Mouse (Mus musculus): ENCODE results near the gene Amigo2. TPM values are rescaled to one million over a fixed set of nuclear protein-coding genes. Genes with fewer than 3 reads are reported as not detected.

The Amigo2 gene
- polyA plus RNA-seq, 1 experiment from 2014 or later, result 7.6 TPM

DNA sequence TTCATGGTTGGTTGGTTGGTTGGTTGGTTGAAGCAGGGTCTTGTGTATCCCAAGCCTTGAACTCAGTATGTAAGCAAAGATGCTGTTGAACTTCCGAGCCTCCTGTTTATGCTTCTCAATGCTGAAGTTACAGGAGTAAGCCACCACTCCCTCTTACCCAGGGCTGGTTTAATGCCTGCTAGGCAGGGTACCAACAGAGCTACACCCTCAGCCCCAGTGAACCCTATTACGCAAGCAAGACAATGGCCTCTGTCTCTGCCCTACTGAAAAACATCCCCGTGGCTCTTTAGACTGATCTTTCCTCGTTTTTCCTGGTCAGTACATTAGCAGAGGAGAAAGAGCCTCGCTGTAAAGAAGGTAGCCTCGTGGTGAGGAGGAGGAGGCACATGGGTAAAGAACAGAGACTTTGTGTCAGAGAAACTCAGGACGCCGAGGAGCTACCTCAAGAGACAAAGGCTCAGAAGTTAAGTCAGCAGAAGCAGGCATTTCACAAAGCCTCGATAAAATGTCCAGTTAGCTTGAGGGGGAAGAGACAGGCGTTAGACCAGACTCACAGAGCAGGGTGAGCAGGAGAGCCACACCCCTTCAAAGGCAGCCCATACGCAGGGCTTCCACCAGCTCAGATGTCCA lies 13.0 kb upstream of the Amigo2 start:
- Histone ChIP-seq H3K36me3 (no peaks in the 10 kb centered on the region), H3K4me1 (no peaks in the 10 kb centered on the region; the same call in 1 of the 2 replicates), H3K9me3 (replicated peaks) (no peaks in the 10 kb centered on the region), H3K27ac (replicated peaks) (no peak overlapping the region), H3K9ac (replicated peaks) (no peak overlapping the region), H3K27me3 (replicated peaks) (no peaks in the 10 kb centered on the region), H3K4me2 (no peak overlapping the region), H3K4me3 (replicated peaks) (no peak overlapping the region)
- 80% methylated on average over 11 of the region's 11 CpGs for WGBS
- ATAC-seq (ENCODE audit: low FRiP score), result no peak

GRCm38 (mm10) chr15:97259300-97259699 lies 12.2 kb upstream of the Amigo2 start:
- H3K27ac ChIP-seq (replicated peaks), result no peak overlapping the region
- H3K9me3 ChIP-seq (replicated peaks), result no peaks in the 10 kb centered on the region
- no peaks in the 10 kb centered on the region for H3K27me3 ChIP-seq (replicated peaks)
- H3K36me3 ChIP-seq, result no peaks in the 10 kb centered on the region
- H3K4me1 ChIP-seq, result no peaks in the 10 kb centered on the region; the same call in 1 of the 2 replicates
- whole genome bisulfite sequencing, result 83% methylated on average over 8 of the region's 8 CpGs
- no peak overlapping the region for H3K4me3 ChIP-seq (replicated peaks)
- ATAC-seq (ENCODE audit: low FRiP score), result no peak
- no peak overlapping the region for H3K9ac ChIP-seq (replicated peaks)
- H3K4me2 ChIP-seq, result no peak overlapping the region

- H3K4me1 ChIP-seq, result no peaks in the 10 kb centered on the region; the same call in 1 of the 2 replicates
- no peak overlapping the region for H3K27ac ChIP-seq (replicated peaks)
- H3K4me2 ChIP-seq, result no peak overlapping the region
- no peaks in the 10 kb centered on the region for H3K9me3 ChIP-seq (replicated peaks)
- no peaks in the 10 kb centered on the region for H3K27me3 ChIP-seq (replicated peaks)
- 86% methylated on average over 17 of the region's 17 CpGs for WGBS
- no peak overlapping the region for H3K4me3 ChIP-seq (replicated peaks)
- H3K36me3 ChIP-seq, result no peaks in the 10 kb centered on the region
- no peak overlapping the region for H3K9ac ChIP-seq (replicated peaks)
- ATAC-seq (ENCODE audit: low FRiP score), result no peak
Measured at GRCm38 (mm10) chr15:97258483-97259230, 11.6 kb upstream of the Amigo2 start.

DNA sequence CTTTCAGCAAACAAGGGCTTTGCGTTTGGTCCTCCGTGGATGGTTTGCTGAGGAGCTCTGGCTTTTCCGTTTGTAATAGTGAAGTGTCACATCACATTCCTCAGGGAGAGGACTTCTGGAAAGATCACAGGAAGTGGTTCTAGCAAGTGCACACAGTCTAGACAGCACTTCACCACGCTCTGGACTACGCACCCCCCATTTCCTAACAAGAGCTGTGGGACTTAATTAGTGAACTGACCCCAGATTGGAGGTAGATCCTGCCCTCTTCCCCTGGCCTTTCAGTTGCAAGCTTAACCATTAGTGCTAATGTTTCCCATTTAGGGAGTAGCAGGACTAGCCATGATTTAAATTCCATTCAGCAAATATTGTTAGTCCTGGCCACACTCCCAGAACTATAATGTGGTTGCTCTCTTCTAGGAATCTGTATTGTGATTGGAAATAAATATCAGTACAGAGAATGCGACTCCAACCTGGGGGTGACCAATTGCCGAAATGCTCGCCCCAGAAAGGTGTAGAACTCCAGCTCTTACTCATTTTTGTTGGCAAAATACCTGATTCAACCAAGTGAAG lies 10.2 kb upstream of the Amigo2 start:
- no peaks in the 10 kb centered on the region for H3K9me3 ChIP-seq (replicated peaks)
- WGBS, result 81% methylated on average over 8 of the region's 8 CpGs
- H3K4me3 ChIP-seq (replicated peaks), result no peak overlapping the region
- no peak overlapping the region for H3K9ac ChIP-seq (replicated peaks)
- H3K36me3 ChIP-seq, result no peaks in the 10 kb centered on the region
- ATAC-seq (ENCODE audit: low FRiP score), result no peak
- no peak overlapping the region for H3K27ac ChIP-seq (replicated peaks)
- H3K4me2 ChIP-seq, result no peak overlapping the region
- H3K4me1 ChIP-seq, result no peaks in the 10 kb centered on the region; the same call in 1 of the 2 replicates
- H3K27me3 ChIP-seq (replicated peaks), result no peaks in the 10 kb centered on the region

DNA sequence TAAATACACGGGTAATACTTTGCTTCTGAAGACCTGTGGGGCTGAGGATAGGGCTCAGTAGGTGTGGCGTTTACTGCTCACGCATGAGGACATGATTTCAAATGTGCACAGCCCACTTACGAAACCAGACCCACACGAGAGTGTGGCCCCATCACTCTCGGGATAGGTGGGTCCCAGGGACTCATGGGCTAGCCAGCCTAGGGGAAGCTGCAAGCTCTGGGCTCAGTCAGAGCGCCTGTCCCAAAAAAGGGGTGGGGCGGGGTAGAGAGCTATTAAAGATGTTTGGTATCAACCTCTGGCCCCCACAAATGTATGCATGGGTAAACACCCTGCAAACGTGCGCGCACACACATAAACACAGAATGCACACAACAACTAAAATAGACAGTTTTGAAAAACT lies 9.3 kb upstream of the Amigo2 start:
- no peaks in the 10 kb centered on the region for H3K9me3 ChIP-seq (replicated peaks)
- no peak for ATAC-seq (ENCODE audit: low FRiP score)
- no peaks in the 10 kb centered on the region for H3K36me3 ChIP-seq
- no peaks in the 10 kb centered on the region for H3K27me3 ChIP-seq (replicated peaks)
- H3K4me1 ChIP-seq, result no peaks in the 10 kb centered on the region; the same call in 1 of the 2 replicates
- H3K4me2 ChIP-seq, result no peak overlapping the region
- H3K27ac ChIP-seq (replicated peaks), result no peak overlapping the region
- H3K4me3 ChIP-seq (replicated peaks), result no peak overlapping the region
- 96% methylated on average over 11 of the region's 11 CpGs for WGBS
- no peak overlapping the region for H3K9ac ChIP-seq (replicated peaks)

- no peak overlapping the region for H3K27ac ChIP-seq (replicated peaks)
- H3K9ac ChIP-seq (replicated peaks), result no peak overlapping the region
- 88% methylated on average over 3 of the region's 3 CpGs for WGBS
- no peak overlapping the region for H3K4me2 ChIP-seq
- no peak for ATAC-seq (ENCODE audit: low FRiP score)
- no peak overlapping the region for H3K4me3 ChIP-seq (replicated peaks)
- H3K36me3 ChIP-seq, result no peaks in the 10 kb centered on the region
- H3K9me3 ChIP-seq (replicated peaks), result no peaks in the 10 kb centered on the region
- H3K27me3 ChIP-seq (replicated peaks), result no peaks in the 10 kb centered on the region
- no peaks in the 10 kb centered on the region; the same call in 1 of the 2 replicates for H3K4me1 ChIP-seq
Measured at GRCm38 (mm10) chr15:97255800-97256199, 8.7 kb upstream of the Amigo2 start.

- Histone ChIP-seq H3K9ac (replicated peaks) (no peak overlapping the region), H3K4me1 (no peaks in the 10 kb centered on the region; the same call in 1 of the 2 replicates), H3K27me3 (replicated peaks) (no peaks in the 10 kb centered on the region), H3K27ac (replicated peaks) (no peak overlapping the region), H3K36me3 (no peaks in the 10 kb centered on the region), H3K4me3 (replicated peaks) (no peak overlapping the region), H3K9me3 (replicated peaks) (no peaks in the 10 kb centered on the region), H3K4me2 (no peak overlapping the region)
- WGBS, result 95% methylated on average over 4 of the region's 4 CpGs
- ATAC-seq (ENCODE audit: low FRiP score), result no peak
Measured at GRCm38 (mm10) chr15:97254375-97254774, 7.3 kb upstream of the Amigo2 start.

DNA sequence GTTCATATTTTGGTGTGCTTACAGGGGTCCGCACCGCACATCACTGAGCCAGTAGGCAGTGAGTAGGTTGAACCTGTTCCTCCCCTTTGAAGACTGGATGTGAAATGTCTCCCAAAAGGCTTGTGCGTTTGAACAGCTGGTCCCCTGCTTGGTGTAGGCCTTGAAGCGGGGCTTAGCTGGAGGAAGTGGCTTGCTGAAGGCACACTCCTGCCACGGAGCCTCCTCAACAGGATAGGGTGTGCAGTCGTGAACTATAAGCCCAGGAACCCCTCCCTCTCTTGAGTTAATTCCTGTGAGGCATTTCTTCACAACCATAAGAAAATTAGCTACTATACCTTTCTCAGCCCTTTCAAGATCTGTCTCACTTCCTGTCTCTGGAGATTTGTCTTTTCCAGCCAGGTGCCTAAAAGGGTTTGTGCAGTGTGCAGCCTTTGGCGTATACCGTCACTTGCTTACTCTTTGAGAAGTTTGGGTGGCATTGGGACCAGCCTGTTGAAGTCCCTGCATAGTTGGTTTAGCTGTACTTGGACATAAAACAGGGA lies 5.5 kb upstream of the Amigo2 start:
- Histone ChIP-seq H3K9ac (replicated peaks) (no peak overlapping the region), H3K27me3 (replicated peaks) (no peaks in the 10 kb centered on the region), H3K27ac (replicated peaks) (no peak overlapping the region), H3K4me2 (no peak overlapping the region), H3K4me3 (replicated peaks) (no peak overlapping the region), H3K36me3 (no peaks in the 10 kb centered on the region), H3K9me3 (replicated peaks) (no peaks in the 10 kb centered on the region), H3K4me1 (peaks cover 6% of the 10 kb centered on the region)
- no peak for ATAC-seq (ENCODE audit: low FRiP score)
- whole genome bisulfite sequencing, result 84% methylated on average over 8 of the region's 8 CpGs

GRCm38 (mm10) chr15:97249322-97249721 lies 2.2 kb upstream of the Amigo2 start:
- H3K9me3 ChIP-seq (replicated peaks), result no peaks in the 10 kb centered on the region
- 95% methylated on average over 10 of the region's 10 CpGs for WGBS
- H3K27ac ChIP-seq (replicated peaks), result no peak overlapping the region
- peaks cover 17% of the 10 kb centered on the region for H3K4me1 ChIP-seq
- H3K9ac ChIP-seq (replicated peaks), result no peak overlapping the region
- no peaks in the 10 kb centered on the region for H3K36me3 ChIP-seq
- no peak overlapping the region for H3K4me2 ChIP-seq
- H3K27me3 ChIP-seq (replicated peaks), result peaks cover 13% of the 10 kb centered on the region
- H3K4me3 ChIP-seq (replicated peaks), result no peak overlapping the region
- no peak for ATAC-seq (ENCODE audit: low FRiP score)

GRCm38 (mm10) chr15:97248296-97248695 lies 1.2 kb upstream of the Amigo2 start:
- Histone ChIP-seq H3K36me3 (no peaks in the 10 kb centered on the region), H3K9me3 (replicated peaks) (no peaks in the 10 kb centered on the region), H3K9ac (replicated peaks) (peak overlapping the region; percentile 89), H3K4me1 (peaks cover 21% of the 10 kb centered on the region), H3K4me2 (peak overlapping the region; percentile 81), H3K27ac (replicated peaks) (0 out of 2 replicates have a peak overlapping the region, but pooled peaks have one; percentile 86), H3K27me3 (replicated peaks) (peaks cover 13% of the 10 kb centered on the region), H3K4me3 (replicated peaks) (peak overlapping the region; percentile 75)
- ATAC-seq (ENCODE audit: low FRiP score), result no peak
- WGBS, result 52% methylated on average over 8 of the region's 8 CpGs

DNA sequence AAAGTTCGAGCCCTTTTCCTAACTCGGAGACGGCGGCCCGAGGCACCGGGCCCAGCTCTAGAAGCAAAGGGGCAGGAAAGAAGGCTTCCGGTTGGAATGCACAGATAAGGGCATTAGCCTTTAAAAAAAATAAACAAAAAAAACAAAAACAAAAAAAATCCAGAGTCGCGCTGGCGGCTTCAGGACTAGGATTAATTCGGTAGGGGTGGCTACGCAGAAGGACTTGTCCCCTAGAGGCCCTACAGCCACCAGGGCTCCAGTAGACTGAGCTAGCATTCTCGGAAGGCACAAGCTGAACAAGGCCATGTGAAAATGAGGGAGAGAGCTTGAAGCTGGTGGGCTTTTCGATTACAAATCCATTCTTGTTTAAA lies 689 bp upstream of the Amigo2 start:
- Histone ChIP-seq H3K4me3 (replicated peaks) (peak overlapping the region; percentile 75), H3K9ac (replicated peaks) (peak overlapping the region; percentile 89), H3K27me3 (replicated peaks) (peaks cover 13% of the 10 kb centered on the region), H3K36me3 (no peaks in the 10 kb centered on the region), H3K9me3 (replicated peaks) (no peaks in the 10 kb centered on the region), H3K4me1 (peaks cover 27% of the 10 kb centered on the region), H3K4me2 (peak overlapping the region; percentile 81), H3K27ac (replicated peaks) (peak overlapping the region; percentile 86)
- WGBS, result 1% methylated on average over 14 of the region's 14 CpGs
- peak; percentile 42; the same call in 1 of the 2 replicates for ATAC-seq (ENCODE audit: low FRiP score)

Data from neural tube, embryonic 15.5 days (tissue).